Mouse (Mus musculus): ENCODE data around the gene 1810055G02Rik.

1810055G02Rik gene

GRCm38 (mm10) chr19:3695006-3695405 lies 13.1 kb upstream of the 1810055G02Rik start:
- no peak for DNase-seq (ENCODE audit: low read depth in 1 of 2, low spot score in 2 of 2)

GRCm38 (mm10) chr19:3695471-3695870 lies 12.6 kb upstream of the 1810055G02Rik start:
- DNase-seq (ENCODE audit: low read depth in 1 of 2, low spot score in 2 of 2), result no peak

GRCm38 (mm10) chr19:3695976-3696375 lies 12.1 kb upstream of the 1810055G02Rik start:
- DNase-seq (ENCODE audit: low read depth in 1 of 2, low spot score in 2 of 2), result no peak

- DNase-seq (ENCODE audit: low read depth in 1 of 2, low spot score in 2 of 2), result no peak
Measured at GRCm38 (mm10) chr19:3698035-3698434, 10.1 kb upstream of the 1810055G02Rik start.

- peak; percentile 51 to 75 for DNase-seq (ENCODE audit: low read depth in 1 of 2, low spot score in 2 of 2)
Measured at GRCm38 (mm10) chr19:3699508-3700438, 8.3 kb upstream of the 1810055G02Rik start.

GRCm38 (mm10) chr19:3702460-3702859 lies 5.6 kb upstream of the 1810055G02Rik start:
- no peak for DNase-seq (ENCODE audit: low read depth in 1 of 2, low spot score in 2 of 2)

- no peak for DNase-seq (ENCODE audit: low read depth in 1 of 2, low spot score in 2 of 2)
Measured at GRCm38 (mm10) chr19:3706258-3706657, 1.8 kb upstream of the 1810055G02Rik start.

- no peak for DNase-seq (ENCODE audit: low read depth in 1 of 2, low spot score in 2 of 2)
Measured at GRCm38 (mm10) chr19:3707553-3707952, 540 bp upstream of the 1810055G02Rik start.

- no peak for DNase-seq (ENCODE audit: low read depth in 1 of 2, low spot score in 2 of 2)
Measured at GRCm38 (mm10) chr19:3709013-3709787, 1.1 kb downstream of the 1810055G02Rik start.

- no peak for DNase-seq (ENCODE audit: low read depth in 1 of 2, low spot score in 2 of 2)
Measured at GRCm38 (mm10) chr19:3710436-3710835, 2.3 kb downstream of the 1810055G02Rik start.

- no peak for DNase-seq (ENCODE audit: low read depth in 1 of 2, low spot score in 2 of 2)
Measured at GRCm38 (mm10) chr19:3714381-3714780, 6.3 kb downstream of the 1810055G02Rik start.

GRCm38 (mm10) chr19:3718481-3719361 lies 10.6 kb downstream of the 1810055G02Rik start:
- peak; percentile 42 to 65 for DNase-seq (ENCODE audit: low read depth in 1 of 2, low spot score in 2 of 2)

GRCm38 (mm10) chr19:3719362-3719891 lies 11.3 kb downstream of the 1810055G02Rik start:
- DNase-seq (ENCODE audit: low read depth in 1 of 2, low spot score in 2 of 2), result peak in 1 of 2 experiments; percentile 38

- no peak for DNase-seq (ENCODE audit: low read depth in 1 of 2, low spot score in 2 of 2)
Measured at GRCm38 (mm10) chr19:3723170-3723569, 15.1 kb downstream of the 1810055G02Rik start.

GRCm38 (mm10) chr19:3723904-3724303 lies 15.8 kb downstream of the 1810055G02Rik start:
- DNase-seq (ENCODE audit: low read depth in 1 of 2, low spot score in 2 of 2), result peak; percentile 20 to 29

GRCm38 (mm10) chr19:3724779-3725178 lies 16.7 kb downstream of the 1810055G02Rik start:
- peak; percentile 16 to 54 for DNase-seq (ENCODE audit: low read depth in 1 of 2, low spot score in 2 of 2)

- DNase-seq (ENCODE audit: low read depth in 1 of 2, low spot score in 2 of 2), result no peak
Measured at GRCm38 (mm10) chr19:3728901-3729300, 20.8 kb downstream of the 1810055G02Rik start.

- DNase-seq (ENCODE audit: low read depth in 1 of 2, low spot score in 2 of 2), result no peak
Measured at GRCm38 (mm10) chr19:3730781-3731646, 22.9 kb downstream of the 1810055G02Rik start.

GRCm38 (mm10) chr19:3736001-3736400 lies 27.9 kb downstream of the 1810055G02Rik start:
- DNase-seq (ENCODE audit: low read depth in 1 of 2, low spot score in 2 of 2), result no peak

GRCm38 (mm10) chr19:3739650-3740049 lies 31.6 kb downstream of the 1810055G02Rik start:
- DNase-seq (ENCODE audit: low read depth in 1 of 2, low spot score in 2 of 2), result no peak
